Mouse (Mus musculus) heart, adult 2 months (tissue): ENCODE results near the gene Tspan5. TPM values are rescaled to one million over a fixed set of nuclear protein-coding genes. Genes with fewer than 3 reads are reported as not detected.

Experiments used
- DNase-seq, 2 experiments: peaks; one replicate each; pipeline ENCODE4 v3.0.0; 2021
- H3K27ac ChIP-seq: fragments of 200-600 bp; 2 replicates; pipeline ENCODE4 v1.8.1; 2022
- H3K27me3 ChIP-seq: fragments of 200-500 bp; 2 replicates; pipeline ENCODE4 v1.6.1; 2012; ENCODE audit warnings: mild to moderate bottlenecking, low read length, inconsistent platforms, mixed read lengths; ENCODE audit not compliant: control insufficient read depth, insufficient read depth
- H3K36me3 ChIP-seq: fragments of 200-500 bp; 2 replicates; pipeline ENCODE4 v1.6.1; 2012; ENCODE audit warnings: low read length, inconsistent platforms; ENCODE audit not compliant: control insufficient read depth, insufficient read depth
- H3K4me1 ChIP-seq: fragments of 200-500 bp; 2 replicates; pipeline ENCODE4 v1.6.1; 2011; ENCODE audit warnings: low read length; ENCODE audit not compliant: control insufficient read depth, insufficient read depth
- H3K4me3 ChIP-seq: fragments of 200-600 bp; 2 replicates; pipeline ENCODE4 v1.8.1; 2022
- H3K79me2 ChIP-seq: fragments of 200-500 bp; replicated peaks from 2 replicates; pipeline ENCODE4 v1.6.1; 2012; ENCODE audit warnings: mild to moderate bottlenecking, inconsistent platforms, low read length, moderate library complexity, mixed read lengths; ENCODE audit not compliant: control insufficient read depth, insufficient read depth
- H3K9ac ChIP-seq: fragments of 200-500 bp; 2 replicates; pipeline ENCODE4 v1.6.1; 2012; ENCODE audit warnings: low read depth, mild to moderate bottlenecking, control low read depth, inconsistent platforms, low read length, mixed read lengths
- CTCF ChIP-seq: fragments of 200-600 bp; IDR thresholded peaks from 2 replicates; pipeline ENCODE4 v1.8.1; 2022; ENCODE audit warnings: antibody characterized with exemption, mild to moderate bottlenecking, moderate library complexity
- EP300 ChIP-seq: fragments of 200-500 bp; IDR thresholded peaks from 2 replicates; pipeline ENCODE4 v1.6.1; 2011; ENCODE audit warnings: low read depth, low read length, control low read depth; ENCODE audit not compliant: insufficient read depth
- POLR2A ChIP-seq: fragments of 200-500 bp; IDR thresholded peaks from 2 replicates; pipeline ENCODE4 v1.6.1; 2011; ENCODE audit warnings: mild to moderate bottlenecking, low read depth, low read length, control low read depth; ENCODE audit not compliant: insufficient read depth
- WGBS: fragments of 180-500 bp; shearing (Covaris S2); methylation state at CpG from one replicate; pipeline ENCODE4 v1.1.7; 2018; 5-methylcytosine and 5-hydroxymethylcytosine counted together
- intact Hi-C: fragments of 180-260 bp; cut with DNase I; formaldehyde crosslinking; loops from one replicate; pipeline ENCODE4 v1.15.1; 2025
- long read RNA-seq: library from polyadenylated mRNA; stranded (forward); transcript quantifications from one replicate; pipeline ENCODE4 v2.0.0, GENCODE M21; 2021
- polyA plus RNA-seq: library from polyadenylated mRNA; depleted of rRNA; stranded (reverse); fragments of >200 nt; gene quantifications from 2 replicates; pipeline ENCODE4 v1.2.3, GENCODE M21; 2012; rRNA removed
- total RNA-seq, 2 experiments: library from RNA; stranded (reverse); gene quantifications; 2 replicates each; pipeline ENCODE4 v1.2.3; 2021

Gene Tspan5
- total RNA-seq: 1 to 10 TPM; 4.9 to 5.3 TPM
- 6.9 and 10.8 TPM in 2 replicates for polyA plus RNA-seq
- long read RNA-seq, full-length matches to known transcripts: 8 of 11 reads
- long read RNA-seq, partial matches to known transcripts: 1 of 11 reads
- long read RNA-seq, other reads (novel, unspliced or antisense): 2 of 11 reads

DNA sequence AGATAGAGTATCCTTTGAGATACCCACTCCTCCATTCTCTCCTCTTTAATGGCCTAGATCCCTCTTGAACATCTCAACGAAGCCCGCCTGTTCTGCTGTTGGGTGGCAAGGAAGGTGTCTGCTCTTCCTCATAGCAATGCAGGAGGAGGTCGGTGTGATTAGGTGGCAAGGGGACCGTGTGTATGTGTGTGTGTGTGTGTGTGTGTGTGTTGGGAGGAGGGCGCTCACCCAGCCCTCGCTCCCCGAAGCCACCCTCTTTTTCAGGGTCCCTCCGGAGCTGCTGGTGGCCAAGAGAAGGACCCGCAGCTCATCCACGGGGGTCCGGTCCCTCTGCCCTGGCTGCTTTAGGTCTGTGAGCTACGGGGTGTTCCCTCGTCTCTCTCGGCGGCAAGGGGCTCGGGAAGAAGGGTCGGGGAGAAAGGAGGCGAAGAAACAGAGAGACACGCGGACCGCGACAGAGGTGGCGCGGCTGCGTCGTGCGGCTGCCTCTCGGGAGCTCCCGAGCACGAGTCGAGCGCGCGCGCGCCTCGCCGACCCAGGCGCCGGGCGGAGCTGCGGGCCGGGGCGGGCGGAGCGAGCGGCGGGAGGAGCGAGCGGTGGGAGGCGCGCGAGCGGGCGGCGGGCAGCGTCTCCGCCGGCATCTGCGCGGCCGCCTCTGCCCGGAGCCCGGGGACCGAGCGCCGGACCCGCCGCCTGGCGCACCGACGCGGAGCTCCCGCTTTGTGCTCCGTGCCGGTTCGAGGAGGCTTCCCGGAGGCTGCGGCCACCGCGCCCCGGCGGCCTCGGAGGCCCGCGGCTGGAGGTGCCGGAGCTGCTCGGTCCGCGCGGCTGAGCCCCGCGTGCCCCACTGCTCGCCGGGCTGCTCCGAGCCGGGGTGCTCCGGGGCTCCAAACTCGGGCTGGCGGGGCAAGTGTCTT is at the start of gene Tspan5:
TSS of gene Tspan5 (plus strand) at position 547 of the 917 bp plus-strand sequence.
- 3% methylated on average over 73 of the region's 100 CpGs for WGBS
- Histone ChIP-seq H3K27ac (peak within 1 kb of the TSS; percentile 67), H3K4me3 (peak within 1 kb of the TSS; percentile 91), H3K9ac (peak within 1 kb of the TSS; percentile 91), H3K27me3 (no peaks in the 10 kb centered on the region; the same call in 1 of the 2 replicates), H3K79me2 (no peaks in the 10 kb centered on the region), H3K4me1 (no peaks in the 10 kb centered on the region; the same call in 1 of the 2 replicates), H3K36me3 (no peaks in the 10 kb centered on the region)
- intact Hi-C loops: loop anchor here (5.0 to 10.0 kb wide), 5 partner anchors 70 to 333 kb away; partner anchors contain the start of genes Eif4e and Rap1gds1
- 0 out of 2 replicates have a peak, but pooled peaks have one; percentile 34 for TF ChIP-seq POLR2A
- no peak for TF ChIP-seq CTCF
- no peak for TF ChIP-seq EP300
- peak; percentile 85 to 89 for DNase-seq

DNA sequence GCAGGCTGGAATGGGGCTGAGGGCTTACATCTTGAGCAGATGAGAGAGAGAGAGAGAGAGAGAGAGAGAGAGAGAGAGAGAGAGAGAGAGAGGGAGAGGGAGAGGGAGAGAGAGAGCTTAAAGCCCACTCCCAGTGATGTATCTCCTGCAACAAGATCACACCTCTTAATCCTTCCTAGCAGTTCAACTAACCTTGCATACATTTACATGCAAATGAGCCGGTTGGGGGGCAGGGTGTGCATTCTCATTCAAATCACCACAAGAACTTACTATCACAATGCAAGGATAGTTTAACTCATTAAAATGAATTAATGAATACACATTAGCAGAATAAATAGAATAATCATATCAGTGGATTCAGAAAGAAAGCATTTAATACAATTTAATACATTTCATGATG is 49.7 kb upstream of the Tspan5 start:
- intact Hi-C loops: no loop called here
- 46% methylated on average over 1 of the region's 1 CpGs for WGBS

DNA sequence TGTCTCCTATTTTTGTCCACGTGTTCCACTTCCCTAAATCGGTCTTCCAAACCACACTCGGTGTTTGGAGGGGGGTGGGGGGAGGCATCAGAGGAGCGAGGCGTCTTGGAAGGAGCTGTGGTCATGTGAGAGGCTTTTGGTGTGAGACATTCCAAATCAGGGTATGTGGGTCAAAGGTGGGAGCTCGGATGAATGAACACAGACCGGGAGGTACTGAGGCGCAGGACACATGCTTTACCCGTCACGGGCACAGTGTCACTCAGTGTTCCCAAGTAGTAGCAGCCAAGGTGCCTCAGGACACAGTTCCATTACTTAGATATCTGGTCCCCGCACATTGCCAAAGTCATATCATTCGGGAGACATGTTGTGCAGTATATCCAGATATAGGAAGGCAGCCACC is 38.6 kb upstream of the Tspan5 start:
- Histone ChIP-seq H3K4me3 (no peak overlapping the region), H3K36me3 (no peaks in the 10 kb centered on the region), H3K4me1 (no peaks in the 10 kb centered on the region), H3K27me3 (no peaks in the 10 kb centered on the region), H3K9ac (no peak overlapping the region), H3K79me2 (no peaks in the 10 kb centered on the region), H3K27ac (no peak overlapping the region)
- intact Hi-C loops: no loop called here
- no peak for DNase-seq
- TF ChIP-seq EP300: no peak
- no peak for TF ChIP-seq CTCF
- TF ChIP-seq POLR2A: no peak
- WGBS: 72% methylated on average over 12 of the region's 12 CpGs

More for the DNA sequence above, 49.7 kb upstream of the Tspan5 start:
- no peaks in the 10 kb centered on the region for H3K4me1 ChIP-seq
- TF ChIP-seq EP300 (no peak), POLR2A (no peak), CTCF (no peak)
- no peak overlapping the region for H3K4me3 ChIP-seq
- no peaks in the 10 kb centered on the region for H3K79me2 ChIP-seq
- H3K27ac ChIP-seq: no peak overlapping the region
- no peaks in the 10 kb centered on the region for H3K36me3 ChIP-seq
- no peak overlapping the region for H3K9ac ChIP-seq
- no peaks in the 10 kb centered on the region for H3K27me3 ChIP-seq
- no peak for DNase-seq

DNA sequence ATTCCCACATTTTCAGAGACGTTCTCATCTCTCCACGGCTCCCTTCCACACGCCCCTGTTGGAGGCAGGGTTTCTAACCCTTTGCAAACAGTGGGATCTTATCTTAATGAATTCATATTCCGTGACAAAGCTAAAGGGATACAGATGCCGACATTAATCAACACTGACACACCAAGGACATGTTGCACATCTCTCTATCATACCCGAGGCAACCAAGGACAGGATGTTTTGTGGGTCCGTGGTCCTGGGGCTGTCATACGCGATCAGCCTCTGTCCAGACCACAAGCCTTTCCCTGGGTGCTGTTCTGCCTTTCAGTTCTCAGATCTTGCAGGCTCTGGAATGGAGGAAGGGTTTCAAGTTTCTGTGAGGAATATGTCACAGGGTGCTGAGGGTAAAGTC is 37.5 kb upstream of the Tspan5 start:
- Histone ChIP-seq H3K27ac (no peak overlapping the region), H3K36me3 (no peaks in the 10 kb centered on the region), H3K4me1 (no peaks in the 10 kb centered on the region), H3K9ac (no peak overlapping the region), H3K27me3 (no peaks in the 10 kb centered on the region), H3K4me3 (no peak overlapping the region), H3K79me2 (no peaks in the 10 kb centered on the region)
- intact Hi-C loops: no loop called here
- no peak for TF ChIP-seq CTCF
- no peak for TF ChIP-seq POLR2A
- TF ChIP-seq EP300: no peak
- no peak for DNase-seq
- WGBS: 73% methylated on average over 9 of the region's 9 CpGs

DNA sequence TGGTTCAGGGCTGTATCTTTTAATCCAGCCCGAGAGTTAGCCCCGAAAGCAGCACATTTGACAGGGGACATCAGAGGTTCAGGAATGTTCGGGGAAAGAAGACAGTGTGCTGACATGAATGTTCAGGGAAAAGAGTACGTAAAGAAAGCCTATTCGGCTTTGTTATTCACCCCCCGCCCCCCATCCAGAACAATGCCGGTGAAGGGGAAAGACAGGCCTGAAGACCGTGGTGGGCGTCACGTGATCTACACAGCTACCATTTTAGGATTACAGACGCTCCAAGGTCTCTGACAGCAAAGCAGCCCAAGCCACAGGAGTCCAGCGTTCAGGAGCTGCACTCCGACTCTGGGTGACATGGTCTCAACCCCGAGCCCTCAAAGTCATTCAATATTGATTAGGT is 36.1 kb upstream of the Tspan5 start:
- no peak overlapping the region for H3K4me3 ChIP-seq
- DNase-seq: no peak
- no peaks in the 10 kb centered on the region for H3K4me1 ChIP-seq
- intact Hi-C loops: no loop called here
- H3K36me3 ChIP-seq: no peaks in the 10 kb centered on the region
- no peak for TF ChIP-seq EP300
- no peak for TF ChIP-seq CTCF
- no peak for TF ChIP-seq POLR2A
- no peak overlapping the region for H3K27ac ChIP-seq
- no peaks in the 10 kb centered on the region for H3K79me2 ChIP-seq
- H3K9ac ChIP-seq: no peak overlapping the region
- no peaks in the 10 kb centered on the region for H3K27me3 ChIP-seq
- WGBS: 63% methylated on average over 14 of the region's 14 CpGs

DNA sequence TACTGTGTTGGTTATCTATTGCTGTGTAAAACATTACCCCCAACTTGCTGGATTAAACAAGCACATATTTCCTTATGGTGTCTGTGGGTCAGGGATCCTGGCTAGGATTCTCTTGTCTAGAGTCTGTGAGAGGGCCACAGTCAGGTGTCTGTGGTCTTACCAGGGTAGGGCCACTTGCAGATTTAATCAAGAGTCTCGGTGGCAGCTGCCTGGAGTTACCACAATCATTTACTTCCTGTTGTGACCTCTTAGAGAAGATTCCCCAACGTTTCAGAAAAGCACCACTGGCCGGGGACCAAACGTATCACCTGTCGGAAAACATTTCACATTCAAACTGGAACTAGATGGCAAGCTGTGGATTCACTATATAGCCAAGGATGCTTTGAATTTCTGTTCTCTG is 32.8 kb upstream of the Tspan5 start:
- intact Hi-C loops: no loop called here
- no peaks in the 10 kb centered on the region for H3K4me1 ChIP-seq
- no peaks in the 10 kb centered on the region for H3K36me3 ChIP-seq
- H3K27ac ChIP-seq: no peak overlapping the region
- WGBS: 70% methylated on average over 5 of the region's 5 CpGs
- no peak for DNase-seq
- no peaks in the 10 kb centered on the region for H3K27me3 ChIP-seq
- no peak overlapping the region for H3K4me3 ChIP-seq
- TF ChIP-seq POLR2A (no peak), EP300 (no peak), CTCF (no peak)
- H3K79me2 ChIP-seq: no peaks in the 10 kb centered on the region
- H3K9ac ChIP-seq: no peak overlapping the region
